26 mouse cellular contexts compared by ENCODE assay signal in the genomic region with DNA sequence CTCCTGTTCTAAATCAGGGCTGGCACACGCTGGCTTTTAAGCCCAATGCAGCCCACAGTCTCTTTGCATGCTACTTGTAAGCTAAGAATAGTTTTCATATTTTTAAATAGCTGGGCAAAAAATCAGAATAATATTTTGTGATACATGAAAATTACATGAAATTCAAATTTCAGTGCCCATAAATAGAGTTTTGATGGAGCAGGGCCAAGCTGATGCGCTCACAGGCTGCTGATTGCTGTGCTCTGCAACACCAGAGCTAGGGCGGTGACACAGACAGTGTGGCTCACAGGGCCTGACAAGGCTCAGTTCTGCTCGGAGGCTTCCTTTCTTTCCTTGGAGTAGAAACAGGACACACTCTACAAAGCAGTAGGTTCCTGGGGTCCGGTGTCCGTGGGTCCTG.
"Had no signal": no experiment of that assay in that cellular context is flagged by ENCODE, and none has a peak within 500 bp of the region (broad histone marks: within the 10 kb centered on the region; RNA-seq: fewer than 3 reads in every experiment).

No protein-coding gene starts in this region.

- H3K4me1 ChIP-seq: liver, embryonic 15.5 days; lung, embryonic 15.5 days had no signal

- ATAC-seq: intestine, embryonic 16.5 days; midbrain, embryonic 13.5 days; midbrain, embryonic 16.5 days had no signal

- H3K4me3 ChIP-seq: layer of hippocampus, adult 2 months; limb, embryonic 12.5 days; limb, embryonic 15.5 days; liver, embryonic 15.5 days; lung, embryonic 15.5 days; megakaryocyte, embryonic 14.5 days; midbrain, embryonic 10.5 days; midbrain, embryonic 13.5 days; myocyte had no signal

- H3K9ac ChIP-seq: limb, embryonic 12.5 days; limb, embryonic 15.5 days; liver, embryonic 15.5 days; lung, embryonic 15.5 days; midbrain, embryonic 13.5 days had no signal

- H3K27me3 ChIP-seq: limb, embryonic 12.5 days; limb, embryonic 15.5 days; liver, embryonic 15.5 days; lung, embryonic 15.5 days; megakaryocyte, embryonic 14.5 days; midbrain, embryonic 13.5 days had no signal

- DNase-seq: kidney, adult 18-20 months; kidney, adult 9 months; kidney, postnatal 14 days; kidney, postnatal 4 days; lung, adult 18-20 months; lung, postnatal 10 days; lung, postnatal 36 days; right cerebral cortex, adult 18-20 months; right cerebral cortex, postnatal 14 days; right cerebral cortex, postnatal 4 days; thymus, adult 2 months; thymus, postnatal 14 days; thymus, postnatal 4 days had no signal

- H3K36me3 ChIP-seq: limb, embryonic 12.5 days; limb, embryonic 15.5 days; liver, embryonic 15.5 days; lung, embryonic 15.5 days; midbrain, embryonic 10.5 days; midbrain, embryonic 13.5 days had no signal

- H3K27ac ChIP-seq: layer of hippocampus, adult 2 months; limb, embryonic 12.5 days; limb, embryonic 15.5 days; liver, embryonic 15.5 days; lung, embryonic 15.5 days; midbrain, embryonic 10.5 days; midbrain, embryonic 13.5 days; stomach, postnatal 0 days had no signal

- H3K4me2 ChIP-seq: limb, embryonic 12.5 days; limb, embryonic 15.5 days; liver, embryonic 11.5 days; liver, embryonic 15.5 days; lung, embryonic 15.5 days; midbrain, embryonic 13.5 days had no signal

- H3K9me3 ChIP-seq: limb, embryonic 12.5 days; limb, embryonic 15.5 days; liver, embryonic 15.5 days; lung, embryonic 15.5 days; megakaryocyte, embryonic 14.5 days; midbrain, embryonic 10.5 days; midbrain, embryonic 13.5 days had no signal
